Mouse (Mus musculus): ENCODE measurements around the gene Catsperg1.

Gene Catsperg1

DNA sequence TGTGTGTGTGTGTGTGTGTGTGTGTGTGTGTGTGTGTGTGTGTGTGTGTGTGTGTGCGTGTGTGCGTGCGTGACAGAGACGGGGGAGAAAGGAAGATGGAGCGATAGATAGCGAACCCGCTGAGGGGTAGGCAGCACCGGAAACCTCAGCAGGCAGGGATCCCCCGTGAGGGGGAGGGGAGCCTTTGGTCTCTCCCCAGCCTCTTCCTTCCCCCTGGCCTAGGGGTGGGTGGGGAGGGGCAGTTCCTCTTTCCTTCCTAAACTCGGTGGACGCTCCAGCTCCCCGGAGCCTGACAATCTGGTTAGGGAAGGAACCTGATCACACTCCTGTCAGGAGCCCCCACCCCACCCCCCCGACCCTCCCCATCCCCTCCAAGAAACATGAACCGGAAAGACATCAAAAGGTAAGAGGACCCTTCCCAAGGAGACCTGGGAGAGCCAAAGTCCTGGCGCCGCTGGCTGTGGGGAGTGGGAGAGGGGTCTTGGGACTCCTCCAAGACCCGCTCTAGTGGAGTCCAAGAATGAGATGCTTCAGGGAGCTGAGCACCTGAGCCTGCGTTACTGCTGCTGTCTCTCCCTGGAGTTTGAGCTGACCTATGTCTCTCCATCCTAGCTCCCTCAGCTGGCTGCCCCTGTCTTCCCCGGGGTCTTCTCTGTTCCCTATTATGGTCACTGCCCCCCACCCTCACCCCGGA, 79.0 kb downstream of the Catsperg1 start, which contains the start of gene Rasgrp4:
TSS of gene Rasgrp4 (plus strand) at position 159 of the 694 bp plus-strand sequence.
- peak; percentile 35 for DNase-seq (ENCODE audit: low spot score)

- no peak for DNase-seq (ENCODE audit: low spot score)
These were observed 79.6 kb downstream of the Catsperg1 start for GRCm38 (mm10) chr7:29134230-29134629.

All from embryo, embryonic 10 days (tissue).